Mouse (Mus musculus): ENCODE measurements around the gene Hoxc9.

DNA sequence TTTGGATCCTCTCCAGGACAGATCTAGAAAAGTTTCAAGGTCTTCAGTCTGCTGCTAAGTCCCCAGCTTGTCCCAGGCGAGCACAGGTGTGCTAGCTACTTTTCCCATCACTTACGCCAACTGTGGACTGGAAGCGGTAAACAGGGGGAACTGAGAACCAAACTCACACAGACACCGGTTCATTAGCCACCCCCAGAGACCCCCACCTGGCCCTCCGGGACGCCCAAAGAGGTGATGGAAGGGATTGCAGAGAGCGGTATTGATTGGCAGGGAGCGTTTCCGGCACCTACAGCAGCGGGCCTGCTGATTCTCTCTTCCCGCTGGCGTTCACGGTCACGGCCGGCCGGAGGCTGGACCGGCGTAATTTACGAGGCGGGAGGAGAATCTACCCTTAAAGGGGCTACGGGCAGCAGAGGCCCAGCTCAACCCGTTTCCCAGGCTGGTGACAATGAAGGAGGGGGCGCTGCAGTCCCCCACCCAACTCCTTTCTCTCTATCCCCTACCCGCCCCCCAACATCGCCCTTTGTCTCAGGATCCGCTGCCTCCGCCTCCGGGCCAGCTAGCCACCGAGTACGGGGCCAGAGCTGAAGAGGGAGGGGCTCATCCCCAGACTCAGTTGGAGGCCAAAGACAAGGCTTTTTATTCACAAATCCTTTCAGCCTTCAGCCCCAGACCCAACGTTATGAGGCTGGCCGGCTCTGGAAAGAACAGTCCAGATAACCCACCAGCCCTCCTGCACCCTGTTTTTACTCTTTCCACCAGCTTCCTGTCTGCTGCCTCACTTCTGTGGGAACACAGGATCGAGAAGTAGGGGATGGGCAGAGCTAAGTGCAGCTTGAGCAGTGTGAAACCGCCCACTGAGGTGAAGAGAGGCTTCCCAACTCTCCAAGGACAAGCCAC, 36.7 kb upstream of the Hoxc9 start:
- TF ChIP-seq CTCF (IDR thresholded peaks at IDR 0.05) (no peak), EP300 (IDR thresholded peaks at IDR 0.05) (no peak)

All from lung, postnatal 0 days (tissue).